Mouse (Mus musculus): ENCODE data around the gene Incenp.
"Not testable (repeated sequence)": the region's sequence is repeated elsewhere in the genome, so short reads cannot be mapped to it uniquely, and the experiment has no call there.

The Incenp gene

DNA sequence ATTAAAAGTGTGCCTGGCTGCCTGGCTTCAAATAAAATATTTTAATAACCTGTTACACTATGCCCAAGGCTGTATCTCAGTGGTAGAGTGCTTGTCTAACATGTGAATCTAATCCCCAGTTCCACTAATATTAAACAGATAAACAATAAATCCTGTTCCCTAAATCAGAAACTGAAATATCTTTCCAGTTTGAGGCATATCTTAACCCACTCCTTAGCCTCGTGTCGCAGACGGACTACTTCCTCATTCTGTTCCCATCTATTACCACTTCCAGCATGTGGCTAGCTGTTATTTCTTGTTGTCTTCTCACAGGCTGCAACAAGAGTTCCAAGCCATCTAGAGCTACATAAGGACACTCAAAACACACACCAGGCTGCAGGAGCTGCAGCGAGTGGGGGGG is 18.4 kb upstream of the Incenp start:
- no peak for DNase-seq

DNA sequence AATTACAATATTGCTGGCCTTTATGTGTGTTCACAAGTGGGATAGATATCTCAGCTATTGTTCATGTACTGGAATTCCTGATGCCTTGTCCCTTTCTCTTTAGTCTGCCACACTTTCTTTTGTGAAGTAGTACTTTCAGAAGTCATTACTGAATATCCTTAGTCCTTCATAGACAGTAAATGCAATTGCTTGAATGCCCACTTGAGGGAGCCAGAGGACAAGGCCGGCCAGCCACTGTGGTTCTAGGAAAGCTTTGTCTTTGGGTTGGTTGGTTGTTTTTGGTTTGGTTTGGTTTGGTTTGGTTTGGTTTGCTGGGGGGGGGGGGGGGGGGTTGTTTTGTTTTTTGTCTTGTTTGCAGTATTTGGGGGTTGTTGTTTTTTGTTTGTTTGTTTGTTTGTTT is 16.6 kb upstream of the Incenp start:
- DNase-seq = peak; percentile 51 to 81

DNA sequence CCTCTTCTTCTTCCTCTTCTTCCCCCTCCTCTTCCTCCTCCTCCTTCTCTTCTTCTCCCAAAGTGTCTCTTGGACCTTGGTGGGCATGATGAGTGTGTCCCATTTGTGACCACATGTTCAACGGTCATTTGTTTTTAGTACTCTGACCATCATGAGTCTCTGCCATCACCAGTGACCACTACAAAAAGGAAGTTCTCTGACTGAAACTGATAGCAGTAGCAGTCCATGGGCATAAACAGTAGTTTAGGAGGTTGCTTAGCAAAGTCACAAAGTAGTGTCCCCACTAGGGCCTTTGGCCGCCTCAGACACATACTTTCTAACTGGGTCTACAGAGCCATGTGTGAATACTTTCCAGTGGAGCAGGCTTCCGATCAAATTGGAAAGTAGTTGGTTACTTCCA is 15.0 kb upstream of the Incenp start:
- no peak for DNase-seq

DNA sequence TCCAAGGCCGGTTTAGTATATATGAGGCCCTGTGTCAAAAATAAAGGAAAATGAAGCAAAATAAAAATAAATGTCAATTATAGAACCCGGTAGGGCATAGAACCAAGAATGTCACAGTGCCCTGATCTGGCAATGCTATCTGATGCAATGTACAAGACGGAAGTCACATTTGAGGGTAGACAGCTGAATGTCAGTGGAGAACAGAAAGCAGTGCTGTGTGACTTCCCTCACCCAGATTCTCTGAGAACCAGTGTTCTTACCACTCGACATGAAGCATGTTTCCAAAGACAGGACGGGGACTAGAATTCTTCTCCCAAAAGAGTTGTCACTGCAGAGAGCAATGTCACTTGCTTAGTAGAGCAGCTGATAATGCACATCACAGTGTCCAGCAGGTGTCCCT is 14.4 kb upstream of the Incenp start:
- DNase-seq = no peak

DNA sequence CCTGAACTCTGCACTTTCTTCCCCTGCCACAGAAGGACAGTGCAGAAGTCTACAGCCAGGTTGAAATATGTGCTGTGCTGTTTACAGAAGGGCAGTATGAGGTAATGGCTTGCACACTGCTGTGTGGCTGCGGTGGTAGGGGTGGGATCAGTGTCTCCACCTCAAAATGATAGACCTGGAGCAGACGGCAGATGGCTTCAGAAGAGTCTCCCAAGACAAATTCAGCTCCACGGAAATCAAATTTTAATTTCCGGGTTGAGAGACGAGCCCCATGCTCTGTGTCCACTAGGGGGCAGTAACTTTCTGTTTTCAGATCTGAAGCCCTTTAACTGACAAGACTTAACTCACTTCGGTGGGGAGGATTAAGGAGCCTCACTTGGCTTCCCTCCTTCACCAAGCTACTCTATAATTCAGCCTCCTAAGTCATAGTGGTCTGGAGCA is 12.0 kb upstream of the Incenp start:
- no peak for DNase-seq

DNA sequence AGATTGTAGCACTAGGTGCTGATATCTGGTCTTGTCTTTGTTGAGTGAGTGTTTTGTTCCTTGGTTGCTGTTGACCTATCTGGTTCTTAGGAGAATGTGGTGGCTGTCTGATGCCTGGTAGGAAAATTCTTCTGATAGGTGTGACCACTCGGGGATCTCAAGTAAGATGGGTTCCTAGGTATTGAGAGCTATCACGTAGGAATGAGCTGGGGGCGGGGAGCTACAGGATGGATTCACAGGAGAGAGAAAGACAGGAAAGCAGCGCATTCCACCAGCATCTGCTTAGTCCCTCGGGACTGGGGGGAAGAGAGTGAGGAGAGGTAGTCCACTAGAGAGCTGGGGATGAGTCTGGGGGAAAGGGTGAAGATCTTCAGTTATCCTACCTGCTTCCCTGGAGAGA is 10.0 kb upstream of the Incenp start:
- DNase-seq = no peak

DNA sequence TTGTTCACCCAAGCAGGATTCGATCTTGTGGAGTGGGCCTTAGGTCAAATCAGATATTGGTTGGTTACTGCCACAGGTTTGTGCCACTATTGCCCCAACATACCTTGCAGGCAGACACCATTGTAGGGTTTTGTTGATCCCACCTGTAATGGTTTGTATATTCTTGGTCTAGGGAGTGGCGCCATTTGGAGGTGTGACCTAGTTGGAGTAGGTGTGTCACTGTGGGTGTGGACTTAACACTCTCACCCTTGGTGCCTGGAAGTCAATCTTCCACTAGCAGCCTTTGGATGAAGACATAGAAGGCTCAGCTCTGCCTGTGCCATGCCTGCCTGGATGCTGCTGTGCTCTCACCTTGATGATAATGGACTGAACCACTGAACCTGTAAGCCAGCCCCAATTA is 1.3 kb upstream of the Incenp start:
- not testable (repeated sequence) for DNase-seq

DNA sequence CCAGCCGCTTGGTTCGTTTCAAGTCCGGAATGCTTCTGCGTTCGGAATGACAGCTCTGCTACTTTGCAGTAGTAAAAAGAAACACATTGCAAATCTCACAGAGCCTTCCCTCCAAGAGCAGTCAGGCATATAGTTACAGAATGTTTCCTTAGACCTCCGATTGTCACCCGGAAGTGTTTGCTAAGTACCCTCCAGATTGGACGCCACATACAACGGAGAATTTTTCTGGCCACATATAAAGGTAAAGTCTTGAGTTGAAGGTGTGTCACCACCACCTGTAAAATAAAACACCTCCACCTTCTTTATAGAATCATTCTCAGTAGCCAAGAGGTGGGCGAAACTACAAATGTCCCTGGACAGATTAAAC is 412 bp upstream of the Incenp start:
- no peak for DNase-seq

DNA sequence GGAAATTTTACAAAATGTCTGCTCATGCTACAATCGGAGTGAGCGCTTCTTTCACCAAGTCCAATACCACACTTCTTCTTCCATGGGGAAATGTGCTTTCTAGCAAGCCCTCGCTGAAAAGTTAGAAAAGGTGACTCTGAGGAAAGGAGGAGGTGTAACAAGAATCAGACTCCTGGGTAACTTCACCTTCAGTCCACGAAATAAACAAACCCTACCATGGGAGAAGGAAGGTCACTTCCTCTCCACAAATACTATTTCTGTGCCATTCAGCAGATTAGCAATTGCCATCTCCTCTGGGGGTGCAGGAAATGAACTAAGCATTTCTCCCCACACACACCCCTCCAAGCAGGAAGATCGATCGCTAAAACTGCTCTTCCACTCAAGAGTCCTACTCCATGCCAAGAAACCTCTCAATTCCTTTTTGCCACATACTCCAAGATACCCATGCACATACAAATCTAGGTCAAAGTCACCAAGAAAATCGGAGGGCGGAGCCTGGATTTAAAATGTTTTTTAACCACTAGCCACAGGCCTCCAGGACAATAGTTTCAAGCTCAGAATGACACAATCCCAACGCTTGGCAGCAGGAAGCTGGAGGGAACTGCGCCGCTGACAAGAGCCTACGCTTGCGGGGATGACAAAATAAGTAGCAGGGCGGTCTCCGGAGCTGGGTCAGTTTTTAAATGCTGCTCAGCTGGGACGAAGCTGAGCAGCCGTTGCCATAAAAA is 848 bp downstream of the Incenp start:
- DNase-seq = no peak

DNA sequence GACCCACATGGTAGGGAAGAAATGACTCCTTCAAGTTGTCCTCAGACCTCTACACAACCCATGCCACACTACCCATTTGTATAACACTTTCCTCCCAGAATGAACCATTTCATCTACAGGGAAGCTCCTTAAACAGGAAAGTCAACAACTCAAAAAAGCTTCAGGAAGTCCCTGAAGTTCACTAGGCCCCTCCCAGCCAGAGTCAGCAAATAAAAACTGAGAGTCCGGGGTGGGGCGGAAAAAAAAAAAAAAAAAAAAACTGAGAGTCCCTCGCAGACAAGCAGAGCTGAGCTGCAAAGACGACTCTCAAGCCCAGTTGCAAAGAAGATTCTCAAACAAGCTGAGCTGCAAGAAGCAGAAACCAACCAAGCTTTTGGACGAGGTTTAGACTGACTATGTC is 3.3 kb downstream of the Incenp start:
- no peak for DNase-seq

DNA sequence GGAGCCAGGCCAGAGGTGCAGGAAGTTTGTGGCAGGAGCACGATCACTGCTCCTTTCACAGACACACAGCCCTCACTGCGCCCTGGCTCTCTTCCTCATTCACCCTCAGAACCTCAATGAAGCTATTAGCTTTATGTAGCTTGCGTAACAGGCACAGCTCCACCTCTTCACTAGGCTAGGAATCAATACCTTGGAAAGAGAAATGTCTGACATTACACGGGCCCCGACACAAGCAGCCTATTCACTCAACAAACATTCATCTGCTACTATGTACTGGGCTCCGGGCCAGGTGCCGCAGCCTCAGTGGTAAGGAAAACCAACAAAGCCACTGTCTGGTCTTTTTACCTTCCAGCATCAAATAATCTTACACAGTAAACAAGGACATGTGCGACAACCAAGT is 12.6 kb downstream of the Incenp start:
- DNase-seq = no peak

DNA sequence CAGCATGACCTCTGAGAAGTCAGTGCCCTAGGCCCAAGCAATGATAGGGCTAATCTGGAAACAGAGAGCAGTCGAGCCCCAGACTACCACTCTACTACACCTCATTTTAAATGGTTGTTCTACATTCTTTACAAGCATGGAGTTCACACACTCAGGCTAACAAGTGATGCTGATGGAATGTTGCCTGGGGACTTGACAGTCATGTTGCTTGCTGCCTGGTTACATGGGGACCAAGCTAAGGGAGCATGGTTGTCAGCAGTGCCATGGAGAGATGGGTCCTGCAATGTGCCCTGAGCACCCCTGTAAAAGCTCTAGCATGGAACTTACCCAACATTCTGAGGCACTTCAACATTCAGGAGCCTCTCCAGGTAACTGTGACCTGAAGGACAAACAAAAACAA is 13.0 kb downstream of the Incenp start:
- no peak for DNase-seq

DNA sequence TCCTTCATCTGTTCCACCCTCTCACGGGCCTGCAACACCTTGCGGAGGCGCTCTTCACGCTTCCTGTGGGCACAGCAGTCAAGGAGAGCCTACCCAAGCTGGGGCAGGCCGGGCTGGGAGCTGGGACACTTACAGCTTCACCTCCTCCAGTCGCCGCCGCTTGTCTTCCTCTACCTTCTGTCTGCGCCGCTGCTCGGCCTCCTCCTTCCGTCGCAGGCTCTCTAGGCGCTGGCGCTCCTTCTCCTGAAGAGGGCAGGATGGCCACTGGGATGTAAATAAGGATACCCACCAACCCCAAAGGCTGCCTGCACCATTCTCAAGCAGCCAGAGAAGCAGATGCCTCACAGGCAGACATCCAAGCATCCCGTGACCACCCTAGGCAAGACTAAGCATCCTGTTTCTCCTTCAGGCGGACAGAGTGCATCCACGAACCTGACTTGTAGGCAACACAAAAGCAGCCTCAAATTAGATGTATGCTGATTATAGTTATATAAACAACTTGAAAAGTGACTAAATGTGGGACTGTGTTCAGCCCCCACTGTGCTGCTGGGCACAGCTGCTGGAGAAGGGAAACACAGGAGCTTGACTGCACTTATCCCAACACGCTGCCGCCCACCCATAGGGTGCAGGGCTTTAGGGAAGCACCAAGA is 21.0 kb downstream of the Incenp start:
- no peak for DNase-seq

DNA sequence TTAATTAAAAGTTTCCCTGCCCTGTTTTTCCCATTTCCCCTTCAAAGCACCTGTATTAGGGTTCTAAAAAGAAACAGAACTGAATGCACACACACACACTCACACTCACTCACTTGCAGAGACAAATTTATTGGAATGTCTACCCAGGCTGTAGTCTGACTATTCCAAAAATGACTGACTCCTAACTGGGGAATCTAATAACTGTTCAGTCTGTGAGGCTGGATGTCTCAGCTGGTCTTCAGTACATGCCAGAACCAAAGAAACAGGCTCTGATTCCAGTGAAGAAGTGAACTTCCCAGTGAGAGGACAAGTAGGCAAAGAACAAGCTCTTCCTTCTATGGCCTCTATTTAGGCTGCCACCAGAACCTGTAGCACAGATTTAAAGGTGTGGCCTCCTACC is 33.9 kb downstream of the Incenp start:
- no peak for DNase-seq

DNA sequence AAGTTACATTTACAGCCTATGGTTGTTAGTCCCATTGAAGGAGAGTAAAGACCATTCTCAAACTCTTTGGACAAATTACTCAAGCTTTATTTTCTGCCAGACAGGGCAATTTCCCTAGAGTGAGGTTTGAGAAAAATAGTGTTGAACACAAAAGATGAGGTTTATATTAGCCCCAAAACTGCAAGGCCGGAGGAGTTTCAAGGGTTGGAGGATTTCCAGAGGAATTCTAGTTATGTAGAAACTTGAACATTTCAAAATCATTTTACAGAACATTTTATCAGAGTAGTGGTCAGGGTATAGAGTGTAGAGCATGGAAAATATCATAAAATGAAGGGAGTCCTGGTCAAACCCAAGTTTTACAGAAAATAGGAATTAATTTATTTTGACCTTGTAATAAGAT is 34.5 kb downstream of the Incenp start:
- no peak for DNase-seq

DNA sequence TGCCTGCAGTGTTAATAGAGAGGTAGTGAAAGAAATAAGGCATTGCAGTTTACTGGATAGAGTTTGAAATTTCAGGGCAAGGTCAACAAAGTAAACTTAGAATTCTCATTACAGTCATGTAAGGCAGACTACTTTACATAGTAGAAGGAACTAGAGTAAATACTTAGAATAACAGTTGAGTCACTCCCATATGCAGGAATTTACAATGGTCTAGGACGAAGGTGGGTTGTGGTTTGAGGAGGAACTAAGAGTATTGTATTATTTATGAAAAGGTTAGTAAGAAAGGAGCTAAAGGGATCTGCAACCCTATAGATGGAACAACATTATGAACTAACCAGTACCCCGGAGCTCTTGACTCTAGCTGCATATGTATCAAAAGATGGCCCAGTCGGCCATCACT is 38.5 kb downstream of the Incenp start:
- not testable (repeated sequence) for DNase-seq

DNA sequence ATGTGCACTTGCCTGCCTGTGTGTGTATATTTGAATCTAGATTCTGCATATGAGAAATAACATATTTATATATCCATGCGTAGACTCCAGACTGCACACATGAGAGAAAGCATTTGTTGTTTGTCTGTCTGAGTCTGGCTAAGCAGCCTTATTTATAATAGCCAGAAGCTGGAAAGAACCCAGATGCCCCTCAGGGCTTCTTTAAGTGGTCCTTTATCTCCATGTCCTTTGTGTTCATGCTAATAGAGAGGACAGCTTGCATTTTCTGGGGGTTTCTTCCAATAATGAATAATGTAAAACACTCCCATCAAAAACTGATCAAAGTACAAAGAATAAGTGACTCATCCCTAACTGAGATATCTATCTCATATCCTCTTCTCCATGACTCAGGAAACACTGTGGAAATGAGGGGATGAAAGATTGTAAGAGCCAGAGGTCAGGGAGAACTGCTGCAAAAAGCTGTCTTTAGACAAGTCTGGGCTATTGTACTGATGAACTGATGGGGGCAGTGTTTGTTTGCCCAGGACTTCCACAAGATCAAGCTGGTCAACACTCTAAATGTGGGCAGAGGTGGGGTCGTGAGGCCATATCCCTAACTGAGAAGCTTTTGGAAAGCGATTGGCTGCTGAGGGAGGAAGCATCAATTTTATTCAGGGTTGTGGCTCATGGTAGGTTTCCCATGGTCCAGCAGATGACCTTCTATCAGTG is 49.8 kb downstream of the Incenp start:
- not testable (repeated sequence) for DNase-seq

DNA sequence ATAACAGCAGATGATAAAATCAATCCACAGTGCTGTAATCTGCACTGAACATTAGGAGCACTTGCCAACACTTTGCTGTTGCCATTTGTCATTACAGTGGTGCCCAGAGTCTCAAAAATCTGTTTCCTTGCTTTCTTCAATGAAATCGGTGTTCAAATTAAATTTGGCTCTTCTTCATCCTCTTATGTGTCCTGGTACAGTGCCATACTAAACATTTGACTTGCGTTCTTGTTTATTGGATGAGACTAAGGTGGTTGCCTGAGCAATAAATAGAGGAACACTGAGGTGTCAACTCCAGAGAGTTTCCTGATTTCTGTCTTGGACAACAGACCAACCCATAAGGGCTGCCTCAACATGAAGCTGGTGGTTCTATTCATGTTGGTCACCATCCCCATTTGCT is 52.1 kb downstream of the Incenp start, which contains the start of gene Scgb2a2:
TSS of gene Scgb2a2 (plus strand) at position 301 of the 400 bp plus-strand sequence.
- DNase-seq = no peak

DNA sequence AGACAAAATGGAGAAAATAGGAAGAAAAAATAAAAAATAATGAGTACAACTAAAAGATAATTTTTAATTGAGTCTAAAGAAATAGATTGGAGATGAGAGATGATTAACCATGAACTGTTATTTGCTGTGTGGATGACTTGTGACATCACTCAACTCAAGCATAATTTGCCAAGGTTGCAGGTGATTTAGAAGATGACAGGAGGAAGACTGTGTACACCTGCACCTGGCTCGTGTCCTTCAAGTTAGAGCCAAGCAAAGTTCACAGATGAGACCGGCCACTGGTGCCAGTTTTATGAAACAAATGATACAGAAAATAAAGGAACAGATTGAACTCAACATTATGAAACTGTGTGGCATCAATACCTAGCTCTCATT is 62.0 kb downstream of the Incenp start:
- no peak for DNase-seq

DNA sequence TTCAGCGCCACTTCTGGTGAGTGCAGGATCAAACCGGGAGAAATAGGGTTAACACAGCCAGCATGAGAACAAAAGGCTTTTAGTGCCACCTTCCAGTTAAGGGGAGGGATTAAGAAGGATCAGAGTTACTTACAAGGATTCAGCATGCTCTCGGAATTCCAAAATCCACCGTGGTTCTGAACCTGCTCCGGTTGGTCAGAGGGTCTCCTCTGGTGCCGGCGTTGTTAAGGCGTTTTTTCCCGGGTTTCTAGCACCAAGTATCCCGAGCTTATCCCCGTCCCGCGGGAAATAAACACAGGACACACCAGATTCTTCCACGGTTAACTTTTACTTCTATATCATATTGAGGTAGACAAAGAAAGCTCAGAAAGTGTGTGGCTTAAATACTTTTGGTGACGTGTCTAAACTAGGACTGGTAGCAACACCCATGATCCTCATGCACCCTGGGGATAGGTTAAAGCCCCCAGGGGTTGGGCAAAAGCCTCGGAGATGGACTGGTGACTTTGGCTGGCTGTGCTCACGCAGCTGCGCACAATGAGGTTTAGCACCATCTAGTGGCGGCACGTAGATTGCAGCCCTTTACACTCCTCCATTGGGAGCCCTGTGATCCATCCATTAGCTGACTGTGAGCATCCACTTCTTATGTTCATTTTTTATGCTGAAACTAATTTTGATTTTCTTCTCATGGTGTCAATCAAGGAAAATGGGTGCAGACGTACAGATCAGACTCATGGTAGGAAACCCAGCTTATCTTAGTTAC is 62.6 kb downstream of the Incenp start:
- DNase-seq = peak; percentile 16 to 43
